Mouse (Mus musculus) C2C12 (cell line): ENCODE measurements around the gene Usp34. TPM values are rescaled to one million over a fixed set of nuclear protein-coding genes. Genes with fewer than 3 reads are reported as not detected.
"Not testable (repeated sequence)": the region's sequence is repeated elsewhere in the genome, so short reads cannot be mapped to it uniquely, and the experiment has no call there.

Experiments used
- H3K27me3 ChIP-seq: one replicate; pipeline ENCODE4 v1.6.1; 2011; ENCODE audit not compliant: control insufficient read depth, insufficient read depth, insufficient read length
- H3K36me3 ChIP-seq: one replicate; pipeline ENCODE4 v1.6.1; 2011; ENCODE audit not compliant: control insufficient read depth, insufficient read depth
- H3K4me3 ChIP-seq: one replicate; pipeline ENCODE4 v1.5.1; 2011; ENCODE audit warnings: mild to moderate bottlenecking, control low read depth; ENCODE audit not compliant: poor library complexity, insufficient read depth, severe bottlenecking
- H3K79me2 ChIP-seq: one replicate; pipeline ENCODE4 v1.6.1; 2011; ENCODE audit not compliant: control insufficient read depth, insufficient read depth
- H3K79me3 ChIP-seq: one replicate; pipeline ENCODE4 v1.6.1; 2011; ENCODE audit warnings: low read depth, control low read depth
- H3ac ChIP-seq: one replicate; pipeline ENCODE3; 2011; ENCODE audit warnings: low read depth; ENCODE audit not compliant: control insufficient read depth, insufficient read length
- CEBPB ChIP-seq: IDR thresholded peaks from one replicate; pipeline ENCODE4 v1.6.1; 2011; ENCODE audit warnings: low read depth, mild to moderate bottlenecking, control low read depth, moderate library complexity
- CTCF ChIP-seq: IDR thresholded peaks from one replicate; pipeline ENCODE4 v1.5.1; 2011; ENCODE audit not compliant: control insufficient read depth, insufficient read depth, insufficient read length
- FOSL1 ChIP-seq: IDR thresholded peaks from one replicate; pipeline ENCODE4 v1.8.0; 2011; ENCODE audit warnings: mild to moderate bottlenecking, low read length; ENCODE audit not compliant: poor library complexity, insufficient read depth, severe bottlenecking
- MAX ChIP-seq: IDR thresholded peaks from one replicate; pipeline ENCODE4 v1.6.1; 2011; ENCODE audit warnings: mild to moderate bottlenecking, control low read depth
- MYOD1 ChIP-seq: IDR thresholded peaks from one replicate; pipeline ENCODE4 v1.6.1; 2011; ENCODE audit warnings: low read depth; ENCODE audit not compliant: control insufficient read depth, insufficient read length
- MYOG ChIP-seq: IDR thresholded peaks from one replicate; pipeline ENCODE4 v1.6.1; 2011; ENCODE audit not compliant: control insufficient read depth, insufficient read length; ENCODE audit errors: extremely low read depth
- USF1 ChIP-seq: IDR thresholded peaks from one replicate; pipeline ENCODE4 v1.6.1; 2011; ENCODE audit warnings: low read depth, mild to moderate bottlenecking, control low read depth, moderate library complexity
- polyA plus RNA-seq: library from polyadenylated mRNA; unstranded; fragments of >200 nt; fragmentation: generic; extraction: Trizol; gene quantifications from one replicate; pipeline ENCODE4 v1.2.1, GENCODE M21; 2012; ENCODE audit warnings: missing spikeins

Gene Usp34
- polyA plus RNA-seq, 1 experiment, result 8.4 TPM

GRCm38 (mm10) chr11:23271770-23272724 is 34.6 kb upstream of the Usp34 start:
- H3K27me3 ChIP-seq, result no peaks in the 10 kb centered on the region
- no peak for TF ChIP-seq USF1
- no peak for TF ChIP-seq CTCF
- no peak for TF ChIP-seq MYOG
- TF ChIP-seq MYOD1, result no peak
- no peak for TF ChIP-seq FOSL1
- no peak for TF ChIP-seq MAX
- no peak for TF ChIP-seq CEBPB
- no peak overlapping the region for H3K4me3 ChIP-seq
- H3K79me2 ChIP-seq, result peaks cover 91% of the 10 kb centered on the region
- H3ac ChIP-seq, result no peak overlapping the region
- H3K36me3 ChIP-seq, result peaks cover 100% of the 10 kb centered on the region
- peaks cover 39% of the 10 kb centered on the region for H3K79me3 ChIP-seq

- H3K79me2 ChIP-seq, result peaks cover 73% of the 10 kb centered on the region
- peaks cover 100% of the 10 kb centered on the region for H3K36me3 ChIP-seq
- H3K79me3 ChIP-seq, result peaks cover 19% of the 10 kb centered on the region
- TF ChIP-seq MAX (no peak), MYOG (no peak), CEBPB (no peak), USF1 (no peak), FOSL1 (no peak), CTCF (no peak)
- no peak overlapping the region for H3K4me3 ChIP-seq
- no peaks in the 10 kb centered on the region for H3K27me3 ChIP-seq
- H3ac ChIP-seq, result no peak overlapping the region
Observed at GRCm38 (mm10) chr11:23275780-23276179, 30.9 kb upstream of the Usp34 start.

- Histone ChIP-seq H3K4me3 (no peak overlapping the region), H3K36me3 (peaks cover 99% of the 10 kb centered on the region), H3K27me3 (no peaks in the 10 kb centered on the region), H3ac (no peak overlapping the region), H3K79me3 (peaks cover 5% of the 10 kb centered on the region), H3K79me2 (peaks cover 10% of the 10 kb centered on the region)
- TF ChIP-seq MAX (no peak), CEBPB (peak; percentile 55)
Observed at GRCm38 (mm10) chr11:23284469-23284868, 22.2 kb upstream of the Usp34 start.

- not testable (repeated sequence) for H3K79me3 ChIP-seq, H3K4me3 ChIP-seq, H3ac ChIP-seq, H3K27me3 ChIP-seq
- Histone ChIP-seq H3K79me2 (peaks cover 18% of the 10 kb centered on the region), H3K36me3 (peaks cover 100% of the 10 kb centered on the region)
Observed at GRCm38 (mm10) chr11:23288866-23289265, 17.8 kb upstream of the Usp34 start.

GRCm38 (mm10) chr11:23297379-23297778 is 9.3 kb upstream of the Usp34 start:
- H3K79me3 ChIP-seq, result no peaks in the 10 kb centered on the region
- H3K36me3 ChIP-seq, result peaks cover 60% of the 10 kb centered on the region
- no peak for TF ChIP-seq FOSL1
- TF ChIP-seq MYOG, result no peak
- TF ChIP-seq USF1, result no peak
- no peak for TF ChIP-seq CTCF
- no peak for TF ChIP-seq CEBPB
- TF ChIP-seq MYOD1, result no peak
- TF ChIP-seq MAX, result no peak

GRCm38 (mm10) chr11:23298301-23298700 is 8.4 kb upstream of the Usp34 start:
- Histone ChIP-seq H3K27me3 (no peaks in the 10 kb centered on the region), H3K79me3 (no peaks in the 10 kb centered on the region), H3K4me3 (no peak overlapping the region), H3ac (no peak overlapping the region), H3K79me2 (peaks cover 1% of the 10 kb centered on the region), H3K36me3 (peaks cover 50% of the 10 kb centered on the region)
- TF ChIP-seq MAX, result no peak

More at GRCm38 (mm10) chr11:23297379-23297778, 9.3 kb upstream of the Usp34 start:
- Histone ChIP-seq H3K4me3 (no peak overlapping the region), H3ac (no peak overlapping the region), H3K79me2 (peaks cover 6% of the 10 kb centered on the region), H3K27me3 (no peaks in the 10 kb centered on the region)
